Mouse (Mus musculus): ENCODE results near the gene Spata6. TPM values are rescaled to one million over a fixed set of nuclear protein-coding genes. Genes with fewer than 3 reads are reported as not detected.
A peak's percentile ranks its signal among the peaks of the same experiment; 100 is the strongest.

Gene Spata6
- polyA plus RNA-seq, 1 experiment from 2014 or later, result 27.1 TPM

- 10% methylated on average over 9 of the region's 9 CpGs for WGBS
- Histone ChIP-seq H3K9me3 (ENCODE audit: control insufficient read depth, low read length) (no peaks in the 10 kb centered on the region), H3K4me2 (ENCODE audit: low read depth) (peak overlapping the region; percentile 31; the same call in 1 of the 2 replicates), H3K4me3 (ENCODE audit: low read depth, low read length) (no peak overlapping the region), H3K9ac (ENCODE audit: low read length) (no peak overlapping the region), H3K36me3 (ENCODE audit: control insufficient read depth, insufficient read depth, low read length) (no peaks in the 10 kb centered on the region), H3K4me1 (ENCODE audit: control insufficient read depth, insufficient read depth, low read length) (no peaks in the 10 kb centered on the region), H3K27me3 (ENCODE audit: control insufficient read depth, insufficient read depth, low read length) (no peaks in the 10 kb centered on the region), H3K27ac (ENCODE audit: low read depth, low read length) (no peak overlapping the region)
- peak; percentile 63 for DNase-seq (ENCODE audit: low spot score)
- peak; percentile 72 for ATAC-seq (ENCODE audit: insufficient read depth, low FRiP score, low TSS enrichment)
These were observed 32.8 kb upstream of the Spata6 start for GRCm38 (mm10) chr4:111686951-111687350.

DNA sequence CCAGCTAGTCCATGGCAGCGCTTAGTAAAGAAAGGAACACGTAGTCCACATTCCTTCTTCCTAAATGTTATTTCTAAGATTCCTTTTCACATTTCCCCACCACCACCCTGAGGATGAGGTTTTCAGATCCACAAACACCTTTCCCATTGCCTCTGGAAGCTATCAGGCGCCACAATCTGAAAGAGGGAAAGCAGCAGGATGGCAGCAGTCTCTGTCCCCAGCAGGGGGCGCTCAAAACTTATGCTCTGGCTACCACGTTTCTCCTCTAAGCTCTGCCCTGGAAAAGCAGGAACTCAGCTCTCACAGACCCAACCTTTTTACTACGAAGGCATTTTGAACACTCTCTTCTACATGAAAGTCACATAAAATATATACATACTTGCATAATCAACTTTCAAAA is 32.2 kb upstream of the Spata6 start:
- ATAC-seq (ENCODE audit: insufficient read depth, low FRiP score, low TSS enrichment) (peak; percentile 56), DNase-seq (ENCODE audit: low spot score) (peak; percentile 85)
- 22% methylated on average over 6 of the region's 6 CpGs for WGBS

GRCm38 (mm10) chr4:111691057-111691543 is 28.7 kb upstream of the Spata6 start:
- Histone ChIP-seq H3K4me2 (ENCODE audit: low read depth) (no peak overlapping the region), H3K36me3 (ENCODE audit: control insufficient read depth, insufficient read depth, low read length) (no peaks in the 10 kb centered on the region), H3K4me3 (ENCODE audit: low read depth, low read length) (no peak overlapping the region), H3K9ac (ENCODE audit: low read length) (no peak overlapping the region), H3K4me1 (ENCODE audit: control insufficient read depth, insufficient read depth, low read length) (no peaks in the 10 kb centered on the region), H3K9me3 (ENCODE audit: control insufficient read depth, low read length) (no peaks in the 10 kb centered on the region), H3K27ac (ENCODE audit: low read depth, low read length) (no peak overlapping the region), H3K27me3 (ENCODE audit: control insufficient read depth, insufficient read depth, low read length) (no peaks in the 10 kb centered on the region)
- ATAC-seq (ENCODE audit: insufficient read depth, low FRiP score, low TSS enrichment) (peak; percentile 38; the same call in 1 of the 2 replicates), DNase-seq (ENCODE audit: low spot score) (no peak)
- 69% methylated on average over 5 of the region's 5 CpGs for WGBS

More for the DNA sequence above, 32.2 kb upstream of the Spata6 start:
- no peak overlapping the region for H3K4me3 ChIP-seq (ENCODE audit: low read depth, low read length)
- no peaks in the 10 kb centered on the region for H3K27me3 ChIP-seq (ENCODE audit: control insufficient read depth, insufficient read depth, low read length)
- H3K9ac ChIP-seq (ENCODE audit: low read length), result no peak overlapping the region
- no peaks in the 10 kb centered on the region for H3K36me3 ChIP-seq (ENCODE audit: control insufficient read depth, insufficient read depth, low read length)
- peak overlapping the region; percentile 17; the same call in 1 of the 2 replicates for H3K4me2 ChIP-seq (ENCODE audit: low read depth)
- H3K9me3 ChIP-seq (ENCODE audit: control insufficient read depth, low read length), result no peaks in the 10 kb centered on the region
- H3K4me1 ChIP-seq (ENCODE audit: control insufficient read depth, insufficient read depth, low read length), result no peaks in the 10 kb centered on the region
- H3K27ac ChIP-seq (ENCODE audit: low read depth, low read length), result no peak overlapping the region

- DNase-seq (ENCODE audit: low spot score) (no peak), ATAC-seq (ENCODE audit: insufficient read depth, low FRiP score, low TSS enrichment) (no peak)
- no peaks in the 10 kb centered on the region for H3K36me3 ChIP-seq (ENCODE audit: control insufficient read depth, insufficient read depth, low read length)
- H3K27ac ChIP-seq (ENCODE audit: low read depth, low read length), result no peak overlapping the region
- 83% methylated on average over 1 of the region's 1 CpGs for WGBS
- no peak overlapping the region for H3K4me3 ChIP-seq (ENCODE audit: low read depth, low read length)
- no peak overlapping the region for H3K9ac ChIP-seq (ENCODE audit: low read length)
- H3K4me2 ChIP-seq (ENCODE audit: low read depth), result no peak overlapping the region
- no peaks in the 10 kb centered on the region for H3K9me3 ChIP-seq (ENCODE audit: control insufficient read depth, low read length)
- H3K4me1 ChIP-seq (ENCODE audit: control insufficient read depth, insufficient read depth, low read length), result no peaks in the 10 kb centered on the region
- H3K27me3 ChIP-seq (ENCODE audit: control insufficient read depth, insufficient read depth, low read length), result no peaks in the 10 kb centered on the region
These were observed 18.4 kb upstream of the Spata6 start for GRCm38 (mm10) chr4:111701381-111701780.

DNA sequence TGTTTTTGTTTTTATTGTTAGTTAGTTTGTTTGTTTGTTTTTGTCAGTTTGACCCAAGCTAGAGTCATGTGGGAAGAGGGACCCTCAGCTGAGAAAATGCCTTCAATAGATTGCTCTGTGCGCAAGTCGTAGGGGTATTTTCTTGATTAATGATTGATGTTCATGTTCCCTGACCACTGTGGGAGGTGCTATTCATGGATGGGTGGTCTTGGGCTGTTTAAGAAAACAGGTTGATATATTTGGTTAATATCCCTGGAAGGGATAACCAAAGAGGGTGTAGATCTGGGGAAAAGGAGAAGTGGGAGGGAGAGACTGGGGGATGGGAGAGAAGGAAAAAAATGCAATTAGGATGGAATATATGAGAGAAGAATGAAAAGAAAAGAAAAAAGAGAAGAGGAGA is 15.7 kb upstream of the Spata6 start:
- 69% methylated on average over 2 of the region's 2 CpGs for whole genome bisulfite sequencing
- H3K4me3 ChIP-seq (ENCODE audit: low read depth, low read length), result no peak overlapping the region
- no peak overlapping the region for H3K9ac ChIP-seq (ENCODE audit: low read length)
- ATAC-seq (ENCODE audit: insufficient read depth, low FRiP score, low TSS enrichment) (no peak), DNase-seq (ENCODE audit: low spot score) (no peak)
- H3K4me2 ChIP-seq (ENCODE audit: low read depth), result no peak overlapping the region
- H3K4me1 ChIP-seq (ENCODE audit: control insufficient read depth, insufficient read depth, low read length), result no peaks in the 10 kb centered on the region
- H3K27me3 ChIP-seq (ENCODE audit: control insufficient read depth, insufficient read depth, low read length), result no peaks in the 10 kb centered on the region
- H3K9me3 ChIP-seq (ENCODE audit: control insufficient read depth, low read length), result no peaks in the 10 kb centered on the region
- no peaks in the 10 kb centered on the region for H3K36me3 ChIP-seq (ENCODE audit: control insufficient read depth, insufficient read depth, low read length)
- no peak overlapping the region for H3K27ac ChIP-seq (ENCODE audit: low read depth, low read length)

DNA sequence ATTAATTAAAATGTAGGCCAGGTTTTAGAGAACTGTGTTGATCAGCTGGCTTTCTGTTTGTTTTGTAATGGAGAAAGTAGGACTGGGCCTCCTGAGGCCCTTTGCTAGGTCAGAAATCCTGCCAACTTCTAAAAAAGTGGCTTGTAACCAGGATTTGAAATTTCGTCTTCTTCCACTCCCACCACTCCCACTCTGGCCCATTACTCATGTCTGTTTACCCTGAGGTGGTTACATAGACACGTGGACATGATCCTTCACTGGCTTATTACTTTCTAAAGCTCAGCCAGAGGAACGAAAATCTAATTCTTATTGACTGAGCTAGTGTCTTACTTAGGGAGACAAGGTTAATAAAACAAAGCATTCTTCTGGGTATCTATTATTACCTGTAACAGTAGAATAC is 14.8 kb upstream of the Spata6 start:
- DNase-seq (ENCODE audit: low spot score) (no peak), ATAC-seq (ENCODE audit: insufficient read depth, low FRiP score, low TSS enrichment) (no peak)
- no peak overlapping the region for H3K27ac ChIP-seq (ENCODE audit: low read depth, low read length)
- no peak overlapping the region for H3K4me2 ChIP-seq (ENCODE audit: low read depth)
- no peaks in the 10 kb centered on the region for H3K27me3 ChIP-seq (ENCODE audit: control insufficient read depth, insufficient read depth, low read length)
- H3K36me3 ChIP-seq (ENCODE audit: control insufficient read depth, insufficient read depth, low read length), result no peaks in the 10 kb centered on the region
- H3K4me3 ChIP-seq (ENCODE audit: low read depth, low read length), result no peak overlapping the region
- no peak overlapping the region for H3K9ac ChIP-seq (ENCODE audit: low read length)
- WGBS, result 78% methylated on average over 3 of the region's 3 CpGs
- no peaks in the 10 kb centered on the region for H3K9me3 ChIP-seq (ENCODE audit: control insufficient read depth, low read length)
- no peaks in the 10 kb centered on the region for H3K4me1 ChIP-seq (ENCODE audit: control insufficient read depth, insufficient read depth, low read length)

DNA sequence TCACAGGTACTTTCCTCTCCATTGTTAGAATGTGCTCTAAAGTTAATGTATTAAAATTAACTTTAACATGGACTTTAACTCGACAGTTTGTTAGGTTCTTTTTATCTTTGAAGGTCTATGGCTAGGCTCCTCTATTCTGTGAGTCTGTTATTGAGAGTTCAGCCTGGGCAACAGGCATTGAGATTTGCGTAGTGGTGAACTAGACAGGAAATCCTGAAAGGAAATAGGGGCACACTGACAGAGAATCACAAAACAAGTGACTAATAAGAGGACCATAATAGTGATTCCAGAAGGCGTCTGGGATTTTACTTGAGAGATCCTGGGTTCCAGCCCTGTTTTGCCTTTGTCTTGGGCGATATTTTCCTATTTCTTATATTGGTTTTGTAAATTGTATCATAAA is 488 bp upstream of the Spata6 start:
- Histone ChIP-seq H3K4me3 (ENCODE audit: low read depth, low read length) (peak overlapping the region; percentile 81; the same call in 1 of the 2 replicates), H3K27me3 (ENCODE audit: control insufficient read depth, insufficient read depth, low read length) (no peaks in the 10 kb centered on the region), H3K9ac (ENCODE audit: low read length) (no peak overlapping the region), H3K36me3 (ENCODE audit: control insufficient read depth, insufficient read depth, low read length) (no peaks in the 10 kb centered on the region), H3K9me3 (ENCODE audit: control insufficient read depth, low read length) (no peaks in the 10 kb centered on the region), H3K4me1 (ENCODE audit: control insufficient read depth, insufficient read depth, low read length) (no peaks in the 10 kb centered on the region; the same call in 1 of the 2 replicates), H3K27ac (ENCODE audit: low read depth, low read length) (no peak overlapping the region), H3K4me2 (ENCODE audit: low read depth) (no peak overlapping the region)
- DNase-seq (ENCODE audit: low spot score) (no peak), ATAC-seq (ENCODE audit: insufficient read depth, low FRiP score, low TSS enrichment) (0 out of 2 replicates have a peak, but pooled peaks have one; percentile 7)
- 70% methylated on average over 4 of the region's 4 CpGs for WGBS

- Histone ChIP-seq H3K27ac (ENCODE audit: low read depth, low read length) (no peak overlapping the region), H3K27me3 (ENCODE audit: control insufficient read depth, insufficient read depth, low read length) (no peaks in the 10 kb centered on the region), H3K36me3 (ENCODE audit: control insufficient read depth, insufficient read depth, low read length) (no peaks in the 10 kb centered on the region), H3K9me3 (ENCODE audit: control insufficient read depth, low read length) (no peaks in the 10 kb centered on the region), H3K4me1 (ENCODE audit: control insufficient read depth, insufficient read depth, low read length) (no peaks in the 10 kb centered on the region; the same call in 1 of the 2 replicates), H3K4me3 (ENCODE audit: low read depth, low read length) (peak overlapping the region; percentile 81), H3K4me2 (ENCODE audit: low read depth) (peak overlapping the region; percentile 82), H3K9ac (ENCODE audit: low read length) (peak overlapping the region; percentile 80)
- ATAC-seq (ENCODE audit: insufficient read depth, low FRiP score, low TSS enrichment) (no peak), DNase-seq (ENCODE audit: low spot score) (peak; percentile 14)
- 17% methylated on average over 2 of the region's 2 CpGs for whole genome bisulfite sequencing
These were observed 849 bp downstream of the Spata6 start for GRCm38 (mm10) chr4:111720662-111721003.

GRCm38 (mm10) chr4:111721121-111721840 is 1.5 kb downstream of the Spata6 start:
- DNase-seq (ENCODE audit: low spot score) (peak; percentile 23), ATAC-seq (ENCODE audit: insufficient read depth, low FRiP score, low TSS enrichment) (no peak)
- H3K4me2 ChIP-seq (ENCODE audit: low read depth), result peak overlapping the region; percentile 82
- H3K9ac ChIP-seq (ENCODE audit: low read length), result no peak overlapping the region
- WGBS, result 38% methylated on average over 4 of the region's 4 CpGs
- no peak overlapping the region for H3K27ac ChIP-seq (ENCODE audit: low read depth, low read length)
- peak overlapping the region; percentile 81; the same call in 1 of the 2 replicates for H3K4me3 ChIP-seq (ENCODE audit: low read depth, low read length)
- H3K27me3 ChIP-seq (ENCODE audit: control insufficient read depth, insufficient read depth, low read length), result no peaks in the 10 kb centered on the region
- H3K4me1 ChIP-seq (ENCODE audit: control insufficient read depth, insufficient read depth, low read length), result no peaks in the 10 kb centered on the region; the same call in 1 of the 2 replicates
- H3K36me3 ChIP-seq (ENCODE audit: control insufficient read depth, insufficient read depth, low read length), result no peaks in the 10 kb centered on the region
- no peaks in the 10 kb centered on the region for H3K9me3 ChIP-seq (ENCODE audit: control insufficient read depth, low read length)
